Mouse (Mus musculus) bone marrow, adult 2 months (tissue): ENCODE data around the gene Trim28.
A peak's percentile ranks its signal among the peaks of the same experiment; 100 is the strongest.

Experiments
- CTCF ChIP-seq: fragments of 200-500 bp; IDR thresholded peaks from 2 replicates; pipeline ENCODE4 v1.5.1; 2011; ENCODE audit warnings: low read length, control low read depth; ENCODE audit not compliant: control insufficient read depth, insufficient read depth
- POLR2A ChIP-seq: fragments of 200-500 bp; IDR thresholded peaks from 2 replicates; pipeline ENCODE4 v1.6.1; 2011; ENCODE audit warnings: low read depth, mild to moderate bottlenecking, control low read depth, low read length, borderline replicate concordance; ENCODE audit not compliant: control insufficient read depth

DNA sequence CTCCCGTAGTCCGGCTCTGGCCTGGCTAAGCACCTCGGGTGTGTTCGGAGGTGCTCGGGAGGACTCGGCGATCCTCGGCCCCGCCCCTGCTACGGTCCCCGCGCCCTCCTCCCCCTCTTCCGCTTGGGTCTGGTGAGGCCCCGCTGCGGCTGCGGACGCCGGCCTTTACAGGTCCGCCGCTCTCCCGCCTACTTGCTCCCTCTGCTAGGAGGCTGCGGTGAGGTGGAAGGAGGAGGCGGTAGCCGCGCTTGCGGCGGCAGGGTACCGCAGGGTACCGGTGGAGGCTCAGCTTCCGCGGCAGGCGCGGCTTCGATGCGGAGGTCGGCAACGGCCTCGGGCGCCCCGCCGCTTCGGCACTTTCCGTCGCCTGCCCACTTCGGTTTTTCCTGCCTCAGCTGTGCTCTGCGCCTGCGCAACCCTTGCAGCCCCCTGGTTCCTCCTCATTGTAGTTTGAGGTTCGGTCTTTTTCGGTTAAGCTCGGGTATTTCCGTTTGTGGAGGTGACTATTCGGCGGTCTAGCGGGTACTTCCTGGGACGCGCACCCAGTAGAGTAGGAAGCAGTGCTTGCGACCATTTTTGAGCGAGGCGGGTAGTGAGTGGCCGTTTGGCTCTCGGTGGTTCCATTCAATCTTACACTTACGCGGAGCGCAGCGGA is 39.1 kb downstream of the Trim28 start, which contains the start of gene Ube2m:
- TF ChIP-seq CTCF = no peak
- peak; percentile 94; the same call in 1 of the 2 replicates for TF ChIP-seq POLR2A
